Mouse (Mus musculus) liver, embryonic 14.5 days (tissue): Measurements from ENCODE around the gene Crot.

Experiments
- CTCF ChIP-seq: IDR thresholded peaks from 2 replicates; pipeline ENCODE4 v1.5.1; 2016; ENCODE audit warnings: antibody characterized with exemption, low read depth, control low read depth
- EP300 ChIP-seq: IDR thresholded peaks from 2 replicates; pipeline ENCODE4 v1.6.1; 2016; ENCODE audit warnings: antibody characterized with exemption, low read depth

GRCm38 (mm10) chr5:9037292-9037691 lies 40.2 kb upstream of the Crot start:
- TF ChIP-seq EP300 (no peak), CTCF (no peak)
